Mouse (Mus musculus) embryonic facial prominence, embryonic 10.5 days (tissue): ENCODE data around the gene Prkce. TPM values are rescaled to one million over a fixed set of nuclear protein-coding genes. Genes with fewer than 3 reads are reported as not detected.
A peak's percentile ranks its signal among the peaks of the same experiment; 100 is the strongest.

Experiments used
- DNase-seq: peaks from one replicate; pipeline ENCODE4 v3.0.0-alpha.2; 2017; ENCODE audit warnings: low spot score
- H3K27ac ChIP-seq: fragments of 300-500 bp; sonication (generic); replicated peaks from 2 replicates; pipeline ENCODE4 v1.5.1; 2016; ENCODE audit warnings: mild to moderate bottlenecking
- H3K27me3 ChIP-seq: fragments of 300-500 bp; sonication (generic); replicated peaks from 2 replicates; pipeline ENCODE4 v1.6.1; 2016; ENCODE audit warnings: low read depth, mild to moderate bottlenecking; ENCODE audit not compliant: poor library complexity, severe bottlenecking
- H3K36me3 ChIP-seq: fragments of 300-500 bp; sonication (generic); replicated peaks from 2 replicates; pipeline ENCODE4 v1.6.1; 2016; ENCODE audit warnings: mild to moderate bottlenecking, moderate library complexity
- H3K4me1 ChIP-seq: fragments of 300-500 bp; sonication (generic); 2 replicates; pipeline ENCODE4 v1.6.1; 2016
- H3K4me3 ChIP-seq: fragments of 300-500 bp; sonication (generic); 2 replicates; pipeline ENCODE4 v1.5.1; 2016; ENCODE audit warnings: mild to moderate bottlenecking, moderate library complexity
- H3K9me3 ChIP-seq: fragments of 300-500 bp; sonication (generic); 2 replicates; pipeline ENCODE4 v1.6.1; 2016; ENCODE audit warnings: mild to moderate bottlenecking
- WGBS: fragments of 180-500 bp; shearing (Covaris S2); methylation state at CpG from one replicate; pipeline ENCODE4 v1.1.7; 2016; 5-methylcytosine and 5-hydroxymethylcytosine counted together
- polyA plus RNA-seq: library from polyadenylated mRNA; unstranded; fragments of >200 nt; fragmentation: Nextera tagmentation; extraction: Ambion mirVana; gene quantifications from 2 replicates; pipeline ENCODE4 v1.2.1, GENCODE M21; 2016

Prkce gene
- polyA plus RNA-seq, 1 experiment from 2014 or later = 4.2 TPM

DNA sequence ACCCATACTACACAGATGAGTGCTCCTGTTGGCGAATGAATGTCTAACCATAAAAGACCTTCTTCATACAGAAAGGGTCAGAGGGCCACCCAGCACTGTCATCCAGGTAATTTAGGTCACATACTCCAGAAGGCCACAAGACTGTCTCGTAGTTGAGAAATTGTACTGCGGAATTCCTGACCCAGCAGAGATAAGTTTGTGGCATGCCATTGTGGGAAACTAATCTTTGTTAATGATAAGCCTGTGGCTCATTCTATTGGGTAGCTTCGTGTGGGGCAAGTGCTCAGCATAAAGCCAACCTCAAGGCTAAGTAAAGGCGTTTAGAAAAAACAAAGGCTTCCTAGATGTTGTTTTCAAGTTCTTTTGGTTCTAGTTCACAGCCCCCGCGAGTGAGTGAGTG, 324.8 kb downstream of the Prkce start:
- Histone ChIP-seq H3K9me3 (no peaks in the 10 kb centered on the region), H3K4me3 (no peak overlapping the region), H3K4me1 (peaks cover 11% of the 10 kb centered on the region), H3K27me3 (no peaks in the 10 kb centered on the region), H3K27ac (no peak overlapping the region), H3K36me3 (no peaks in the 10 kb centered on the region)
- 89% methylated on average over 7 of the region's 7 CpGs for WGBS
- DNase-seq = no peak

DNA sequence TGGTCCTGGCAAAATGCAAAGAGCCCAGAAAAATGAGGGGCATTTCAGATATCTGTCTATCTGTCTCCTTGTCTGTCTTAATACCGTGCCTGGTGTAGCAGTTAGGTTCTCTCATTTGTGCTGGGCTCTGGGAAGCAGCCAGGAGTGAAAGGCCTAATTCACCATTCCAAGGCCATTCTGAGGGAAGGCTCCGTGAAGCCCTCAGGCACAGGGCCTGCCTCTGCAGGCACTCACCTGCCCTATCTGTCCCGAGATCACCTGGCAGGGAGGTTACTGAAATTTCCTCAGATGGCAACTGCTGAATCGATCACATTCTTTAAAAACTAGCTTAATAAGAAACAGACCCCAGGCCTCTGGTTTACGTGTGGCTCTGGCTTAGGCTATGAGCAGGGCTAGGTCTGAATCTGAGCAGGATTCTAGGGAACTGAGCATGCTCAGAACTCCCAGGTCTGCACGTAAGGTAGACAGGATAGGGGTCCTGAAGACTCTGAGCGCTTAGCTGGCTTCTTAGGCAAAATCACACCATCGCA, 326.4 kb downstream of the Prkce start:
- no peak overlapping the region for H3K4me3 ChIP-seq
- no peaks in the 10 kb centered on the region for H3K9me3 ChIP-seq
- peaks cover 22% of the 10 kb centered on the region for H3K4me1 ChIP-seq
- H3K27ac ChIP-seq = no peak overlapping the region
- DNase-seq = peak; percentile 40
- H3K36me3 ChIP-seq = no peaks in the 10 kb centered on the region
- H3K27me3 ChIP-seq = no peaks in the 10 kb centered on the region
- WGBS = 61% methylated on average over 8 of the region's 8 CpGs

- H3K4me3 ChIP-seq = no peak overlapping the region
- H3K9me3 ChIP-seq = no peaks in the 10 kb centered on the region
- 91% methylated on average over 6 of the region's 6 CpGs for WGBS
- H3K27ac ChIP-seq = no peak overlapping the region
- H3K4me1 ChIP-seq = peaks cover 27% of the 10 kb centered on the region
- H3K27me3 ChIP-seq = no peaks in the 10 kb centered on the region
- H3K36me3 ChIP-seq = no peaks in the 10 kb centered on the region
- no peak for DNase-seq
Observed at GRCm38 (mm10) chr17:86494494-86494893, 326.9 kb downstream of the Prkce start.

GRCm38 (mm10) chr17:86494895-86495294, 327.3 kb downstream of the Prkce start:
- Histone ChIP-seq H3K4me1 (peaks cover 31% of the 10 kb centered on the region), H3K36me3 (no peaks in the 10 kb centered on the region), H3K27ac (no peak overlapping the region), H3K9me3 (no peaks in the 10 kb centered on the region), H3K4me3 (no peak overlapping the region), H3K27me3 (no peaks in the 10 kb centered on the region)
- 75% methylated on average over 6 of the region's 6 CpGs for WGBS
- DNase-seq = no peak

DNA sequence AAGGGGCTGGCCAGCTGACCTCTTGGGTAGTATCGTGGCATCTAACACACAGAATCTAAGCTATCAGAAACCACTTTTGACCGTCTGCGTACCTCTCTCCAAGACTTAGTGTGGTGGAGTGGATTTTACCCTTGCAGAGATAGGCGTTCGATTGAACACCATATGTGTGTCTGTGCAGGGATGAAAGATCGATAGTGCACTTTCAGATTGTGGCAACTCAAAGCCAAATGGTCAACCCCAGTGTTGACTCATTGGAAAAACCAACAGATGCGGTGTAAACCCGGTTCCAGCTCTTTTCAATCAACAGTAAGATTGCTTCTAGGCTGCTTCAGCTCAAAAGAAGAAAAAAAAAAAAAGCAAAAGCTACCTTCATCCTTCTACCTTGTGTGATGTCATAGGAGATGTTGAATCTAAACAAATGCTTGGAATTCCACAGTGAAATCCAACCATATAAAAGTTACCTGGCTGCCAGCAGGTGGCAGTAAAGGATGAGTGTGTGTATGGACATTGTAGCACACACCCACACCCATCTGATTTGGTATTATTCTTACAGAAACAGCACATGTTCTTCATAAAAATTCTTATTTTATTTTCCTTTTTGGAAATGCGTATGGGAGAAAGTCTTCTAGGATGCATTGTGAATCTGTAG, 328.7 kb downstream of the Prkce start:
- WGBS = 91% methylated on average over 9 of the region's 9 CpGs
- Histone ChIP-seq H3K4me1 (peaks cover 37% of the 10 kb centered on the region), H3K27ac (no peak overlapping the region), H3K36me3 (no peaks in the 10 kb centered on the region), H3K9me3 (no peaks in the 10 kb centered on the region), H3K4me3 (no peak overlapping the region), H3K27me3 (no peaks in the 10 kb centered on the region)
- DNase-seq = peak; percentile 62

DNA sequence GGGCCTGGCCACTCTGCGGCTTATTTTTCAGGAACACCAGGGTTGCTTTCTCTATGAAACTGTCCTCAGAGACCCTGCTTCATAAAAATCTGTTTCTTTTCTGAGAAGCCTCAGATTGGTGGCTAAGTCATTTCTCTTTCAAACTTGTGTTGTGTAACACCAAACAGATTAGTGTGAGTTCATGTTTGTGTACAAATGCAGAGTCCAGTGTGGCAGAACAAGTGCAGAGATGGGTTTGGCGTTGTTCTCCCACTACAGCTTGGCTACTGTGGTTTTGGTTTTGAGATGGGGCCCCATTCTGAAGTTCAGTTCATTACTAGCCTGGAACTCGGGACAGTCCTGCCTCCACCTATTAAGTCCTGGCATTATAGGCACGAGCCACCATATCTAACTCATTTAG, 329.7 kb downstream of the Prkce start:
- WGBS = 75% methylated on average over 4 of the region's 4 CpGs
- no peaks in the 10 kb centered on the region for H3K36me3 ChIP-seq
- H3K27me3 ChIP-seq = no peaks in the 10 kb centered on the region
- DNase-seq = no peak
- H3K4me1 ChIP-seq = peaks cover 37% of the 10 kb centered on the region
- H3K27ac ChIP-seq = no peak overlapping the region
- no peaks in the 10 kb centered on the region for H3K9me3 ChIP-seq
- H3K4me3 ChIP-seq = no peak overlapping the region

DNA sequence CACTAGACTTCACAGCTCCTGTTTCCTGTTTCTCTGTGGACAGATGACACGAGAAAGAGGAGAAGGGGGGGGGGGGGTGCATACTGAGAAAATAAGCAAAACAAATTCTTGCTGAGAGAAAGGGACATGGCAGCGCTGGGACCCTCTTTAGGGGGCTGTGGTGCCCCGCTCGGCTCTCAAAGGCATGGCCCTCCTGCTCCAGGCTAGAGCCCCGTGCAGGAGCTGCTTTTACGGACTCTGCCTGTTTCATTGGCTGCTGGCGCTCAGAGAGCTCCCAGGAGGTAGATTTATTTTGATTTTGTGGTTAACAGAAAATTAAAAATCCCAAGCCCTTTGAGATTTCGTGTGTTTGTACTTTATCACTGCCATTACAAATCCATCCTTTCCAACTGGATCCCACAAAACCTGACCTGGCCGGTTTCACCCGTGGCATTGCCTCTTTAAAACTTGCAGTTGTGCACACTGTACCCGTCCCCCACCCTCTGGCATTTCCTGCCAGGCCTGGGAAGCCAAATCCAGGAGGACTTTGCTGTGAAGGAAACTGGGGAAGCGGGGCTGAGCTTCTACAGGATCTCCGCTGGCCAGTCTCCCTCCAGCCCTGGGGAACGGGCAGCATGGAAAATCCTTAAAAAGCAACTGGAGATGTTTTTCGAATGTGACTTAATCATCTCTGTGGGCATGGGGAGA, 331.9 kb downstream of the Prkce start:
- Histone ChIP-seq H3K36me3 (no peaks in the 10 kb centered on the region), H3K27ac (peak overlapping the region; percentile 72), H3K4me1 (peaks cover 26% of the 10 kb centered on the region), H3K27me3 (no peaks in the 10 kb centered on the region), H3K9me3 (no peaks in the 10 kb centered on the region), H3K4me3 (no peak overlapping the region)
- DNase-seq = peak; percentile 48
- 54% methylated on average over 15 of the region's 15 CpGs for WGBS

- WGBS = 89% methylated on average over 4 of the region's 4 CpGs
- H3K36me3 ChIP-seq = no peaks in the 10 kb centered on the region
- no peak overlapping the region for H3K4me3 ChIP-seq
- H3K9me3 ChIP-seq = no peaks in the 10 kb centered on the region
- H3K4me1 ChIP-seq = peaks cover 26% of the 10 kb centered on the region
- H3K27ac ChIP-seq = no peak overlapping the region
- no peak for DNase-seq
- no peaks in the 10 kb centered on the region for H3K27me3 ChIP-seq
Observed at GRCm38 (mm10) chr17:86501393-86501792, 333.8 kb downstream of the Prkce start.

DNA sequence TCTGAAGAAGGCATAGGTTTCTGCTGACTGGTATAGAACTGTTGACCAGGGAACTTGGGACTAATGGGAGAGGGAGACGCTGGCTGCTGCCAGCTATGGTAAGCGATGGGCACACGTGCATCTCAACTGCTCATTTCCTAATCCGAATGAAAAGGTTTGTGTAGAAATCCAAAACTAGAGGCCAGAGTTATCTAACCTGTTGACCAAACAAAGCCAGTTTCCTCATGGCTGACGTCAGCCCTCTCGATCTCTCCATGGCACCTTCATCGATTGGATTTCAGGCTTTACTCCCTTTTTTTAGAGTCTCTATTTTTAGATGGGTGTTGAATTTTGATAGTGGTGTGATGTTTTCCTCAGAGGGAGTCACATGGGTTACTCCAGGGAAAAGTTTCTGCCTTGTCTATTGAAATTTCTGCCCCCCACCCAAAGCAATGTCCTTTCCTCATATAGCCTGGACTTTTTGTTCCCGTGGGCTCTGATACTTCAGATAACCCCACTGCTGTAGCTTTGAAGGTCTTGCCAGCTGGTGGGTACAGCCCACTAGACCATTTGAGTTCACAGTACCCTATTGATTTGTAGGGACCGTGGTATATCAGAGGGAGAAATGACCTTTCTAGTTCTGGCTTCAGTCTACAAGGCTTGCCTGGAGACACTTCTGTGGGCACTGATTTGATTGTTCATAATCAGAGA, 335.8 kb downstream of the Prkce start:
- 93% methylated on average over 9 of the region's 9 CpGs for WGBS
- Histone ChIP-seq H3K4me3 (no peak overlapping the region), H3K4me1 (peaks cover 35% of the 10 kb centered on the region), H3K27me3 (no peaks in the 10 kb centered on the region), H3K27ac (no peak overlapping the region), H3K36me3 (no peaks in the 10 kb centered on the region), H3K9me3 (no peaks in the 10 kb centered on the region)
- DNase-seq = no peak

- 94% methylated on average over 8 of the region's 8 CpGs for WGBS
- Histone ChIP-seq H3K4me3 (no peak within 1 kb of the TSS), H3K9me3 (no peaks in the 10 kb centered on the region), H3K4me1 (peaks cover 16% of the 10 kb centered on the region), H3K36me3 (no peaks in the 10 kb centered on the region), H3K27ac (no peak within 1 kb of the TSS), H3K27me3 (no peaks in the 10 kb centered on the region)
- DNase-seq = no peak
Observed at GRCm38 (mm10) chr17:86505183-86505631, 337.6 kb downstream of the Prkce start, which contains the start of gene Gm10309. Gene Gm10309 (minus strand): TSS chr17:86505232.

DNA sequence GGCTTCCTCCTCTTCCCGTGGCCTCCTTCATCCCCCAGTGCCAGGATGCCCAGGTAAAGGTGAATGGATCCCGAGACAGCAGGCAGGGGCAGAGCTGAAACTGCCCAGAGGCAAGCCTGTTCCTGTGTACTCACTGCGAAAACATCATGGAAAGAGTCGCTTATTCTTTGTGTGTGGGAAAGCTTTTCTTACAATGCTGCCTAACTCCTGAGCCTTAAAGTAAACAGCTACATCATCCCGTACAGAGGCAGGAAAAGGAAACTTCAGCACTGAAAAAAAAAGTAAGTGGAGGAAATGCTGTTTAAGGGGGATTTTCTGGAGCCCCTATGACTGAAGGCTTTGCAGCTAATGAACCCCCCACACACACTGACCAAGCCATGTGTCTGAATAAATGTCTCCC, 339.3 kb downstream of the Prkce start:
- Histone ChIP-seq H3K27ac (peak overlapping the region; percentile 37; the same call in 1 of the 2 replicates), H3K27me3 (no peaks in the 10 kb centered on the region), H3K36me3 (no peaks in the 10 kb centered on the region), H3K4me3 (no peak overlapping the region), H3K4me1 (peaks cover 14% of the 10 kb centered on the region), H3K9me3 (no peaks in the 10 kb centered on the region)
- 63% methylated on average over 5 of the region's 5 CpGs for WGBS
- DNase-seq = no peak

DNA sequence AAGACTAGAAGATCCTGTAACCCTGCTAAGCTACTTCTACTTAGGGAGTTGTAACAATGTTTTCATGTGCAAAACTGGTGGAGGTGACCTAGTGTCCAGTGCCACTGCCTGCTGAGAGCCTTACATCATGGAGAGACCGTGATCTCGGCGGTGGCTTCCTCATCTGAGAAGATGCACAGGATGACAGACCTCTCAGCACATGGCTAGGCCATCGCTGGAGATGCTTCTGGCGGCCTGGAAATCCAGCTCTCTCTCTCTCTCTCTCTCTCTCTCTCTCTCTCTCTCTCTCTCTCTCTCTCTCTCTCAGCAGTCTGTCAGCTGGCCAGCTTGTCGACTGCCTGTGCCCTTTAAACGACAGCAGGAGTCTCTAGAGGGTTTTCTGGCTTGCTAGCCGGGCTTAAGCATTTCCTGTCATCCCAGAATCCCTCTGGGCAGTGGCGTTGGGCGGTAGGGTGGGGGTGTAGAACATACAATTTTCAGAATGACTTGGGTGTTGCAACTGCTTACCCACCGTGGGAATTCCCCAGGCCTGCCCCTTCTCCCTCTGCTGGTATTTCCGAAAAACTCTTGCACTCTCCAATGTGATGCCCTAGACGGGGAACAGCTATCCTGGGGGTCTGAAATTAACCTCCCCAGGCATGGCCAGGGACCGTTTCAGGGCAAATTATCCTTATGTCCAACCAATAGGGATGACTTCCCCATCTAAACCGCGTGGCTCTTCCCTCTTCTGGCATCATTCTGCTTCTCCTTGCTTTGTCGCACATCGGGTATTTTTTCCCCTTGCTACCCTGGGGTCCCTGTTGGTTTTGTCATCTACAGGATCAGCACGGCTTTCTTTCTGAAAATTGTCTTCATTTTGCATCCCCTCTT, 340.0 kb downstream of the Prkce start:
- Histone ChIP-seq H3K4me1 (peaks cover 14% of the 10 kb centered on the region), H3K27me3 (no peaks in the 10 kb centered on the region), H3K27ac (peak overlapping the region; percentile 37), H3K36me3 (no peaks in the 10 kb centered on the region), H3K4me3 (no peak overlapping the region), H3K9me3 (no peaks in the 10 kb centered on the region)
- WGBS = 65% methylated on average over 19 of the region's 19 CpGs
- no peak for DNase-seq
